Mouse (Mus musculus) kidney, postnatal 10 days (tissue): ENCODE measurements around the gene Atxn1.
A peak's percentile ranks its signal among the peaks of the same experiment; 100 is the strongest.

Source experiments
- DNase-seq: peaks from one replicate; pipeline ENCODE4 v3.0.0; 2021; ENCODE audit warnings: mixed read lengths

Gene Atxn1

DNA sequence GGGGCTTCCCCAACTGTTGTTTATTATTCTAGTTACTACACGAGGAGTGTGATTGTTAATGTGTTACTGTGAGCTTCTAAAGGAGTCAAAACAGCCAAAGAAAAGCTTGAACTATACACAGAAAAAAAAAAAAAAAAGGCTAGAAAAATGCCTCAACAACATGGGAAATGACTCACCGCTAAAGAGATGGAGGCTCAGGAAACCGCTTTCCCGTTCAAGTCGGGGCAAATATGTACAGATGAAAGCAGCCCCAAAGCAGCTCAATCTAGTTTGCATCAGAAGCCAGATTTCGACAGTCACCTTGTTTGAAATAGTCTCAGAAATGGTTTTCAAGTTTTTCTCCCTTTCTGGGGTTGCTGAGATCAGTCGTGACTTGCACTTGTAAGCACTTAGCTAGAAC lies 40.3 kb downstream of the Atxn1 start:
- no peak for DNase-seq

DNA sequence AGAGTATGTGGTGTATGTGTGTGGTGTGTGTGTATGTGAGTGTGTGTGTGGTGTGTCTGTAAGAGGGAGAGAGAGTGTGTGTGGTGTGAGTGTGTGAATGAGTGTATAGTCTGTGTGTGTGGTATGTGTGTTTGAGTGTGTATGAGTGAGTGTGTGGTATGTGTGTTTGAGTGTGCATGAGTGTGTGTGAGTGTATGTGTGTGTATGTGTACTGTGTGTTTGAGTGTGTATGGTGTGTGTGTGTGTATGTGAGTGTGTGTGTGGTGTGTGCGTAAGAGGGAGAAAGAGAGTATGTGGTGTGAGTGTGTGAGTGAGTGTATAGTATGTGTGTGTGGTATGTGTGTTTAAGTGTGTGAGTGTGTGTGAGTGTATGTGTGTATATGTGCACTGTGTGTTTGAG lies 41.7 kb downstream of the Atxn1 start:
- no peak for DNase-seq

- DNase-seq = peak; percentile 57
These were observed 42.3 kb downstream of the Atxn1 start for GRCm38 (mm10) chr13:45922467-45922866.

DNA sequence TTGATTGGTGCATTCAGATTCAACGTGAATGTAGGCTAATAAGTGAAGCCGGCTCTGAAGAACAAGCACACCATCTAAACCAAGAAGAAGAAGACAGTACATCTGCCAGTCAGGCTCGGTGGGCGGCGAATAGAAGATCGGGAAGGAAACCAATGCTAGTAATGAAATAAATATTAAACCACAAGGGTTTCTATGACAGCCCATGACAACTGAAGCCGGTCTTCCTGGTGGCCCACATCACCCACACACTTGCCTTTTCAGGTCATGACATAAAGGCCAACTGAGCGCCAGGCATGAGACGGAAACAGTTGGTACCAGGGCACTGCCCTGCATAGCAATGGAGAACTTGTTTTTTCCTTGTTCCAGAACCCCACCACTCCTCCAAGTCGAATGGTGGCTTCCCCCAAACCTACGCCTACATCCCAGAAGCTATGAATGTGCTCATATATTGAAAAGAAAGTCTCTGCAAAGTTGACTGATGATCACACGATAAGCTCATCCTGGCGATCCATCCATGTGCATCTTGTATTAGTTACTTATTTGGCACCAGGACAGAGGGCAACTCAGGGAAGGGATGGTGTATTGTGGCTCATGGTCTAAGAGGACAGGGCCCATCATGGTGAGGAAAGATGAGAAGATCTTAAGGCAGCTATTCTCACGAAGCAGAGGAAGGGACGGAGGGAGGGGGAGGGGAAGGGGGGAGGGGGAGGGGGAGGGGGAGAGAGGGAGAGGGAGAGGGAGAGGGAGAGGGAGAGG lies 45.7 kb downstream of the Atxn1 start:
- no peak for DNase-seq

- DNase-seq = peak; percentile 23
These were observed 46.8 kb downstream of the Atxn1 start for GRCm38 (mm10) chr13:45918006-45918380.

GRCm38 (mm10) chr13:45917058-45918005 lies 47.5 kb downstream of the Atxn1 start:
- DNase-seq = no peak

DNA sequence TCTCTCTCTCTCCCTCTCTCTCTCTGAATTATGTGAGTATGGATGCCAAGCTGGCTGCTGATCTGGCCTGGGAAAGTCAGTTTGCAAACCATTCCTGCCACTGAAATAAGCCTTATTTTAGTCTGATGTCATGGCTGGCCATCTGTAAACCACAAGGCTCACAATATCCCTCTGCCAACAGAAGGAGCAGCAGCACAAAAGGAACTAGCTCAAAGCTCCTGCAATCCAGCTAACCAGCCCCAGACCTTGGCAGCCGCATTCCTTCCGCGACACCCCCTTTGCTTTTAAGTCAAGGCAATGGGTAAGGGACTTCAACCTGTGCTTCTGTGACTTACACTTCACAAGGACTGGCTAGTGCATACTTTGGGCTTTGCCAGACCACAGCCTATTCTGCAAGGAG lies 48.9 kb downstream of the Atxn1 start:
- no peak for DNase-seq

- DNase-seq = peak; percentile 60
These were observed 49.8 kb downstream of the Atxn1 start for GRCm38 (mm10) chr13:45915026-45915425.

- no peak for DNase-seq
These were observed 50.7 kb downstream of the Atxn1 start for GRCm38 (mm10) chr13:45914117-45914516.

DNA sequence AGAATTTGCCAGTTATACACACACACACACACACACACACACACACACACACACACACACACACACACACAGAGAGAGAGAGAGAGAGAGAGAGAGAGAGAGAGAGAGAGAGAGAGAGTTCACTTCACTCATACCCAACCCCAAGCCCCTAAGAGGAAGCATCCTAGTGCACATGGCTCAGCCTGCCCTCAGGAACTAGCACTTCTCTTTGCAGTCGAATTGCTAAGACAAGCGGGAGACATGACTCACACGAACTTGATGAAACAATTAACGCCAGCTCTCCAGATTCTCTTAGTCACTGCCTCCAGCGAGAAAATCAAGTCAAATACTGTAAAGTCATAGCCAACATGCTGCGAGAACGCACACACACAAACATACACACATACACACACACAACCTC lies 53.0 kb downstream of the Atxn1 start:
- DNase-seq = no peak

DNA sequence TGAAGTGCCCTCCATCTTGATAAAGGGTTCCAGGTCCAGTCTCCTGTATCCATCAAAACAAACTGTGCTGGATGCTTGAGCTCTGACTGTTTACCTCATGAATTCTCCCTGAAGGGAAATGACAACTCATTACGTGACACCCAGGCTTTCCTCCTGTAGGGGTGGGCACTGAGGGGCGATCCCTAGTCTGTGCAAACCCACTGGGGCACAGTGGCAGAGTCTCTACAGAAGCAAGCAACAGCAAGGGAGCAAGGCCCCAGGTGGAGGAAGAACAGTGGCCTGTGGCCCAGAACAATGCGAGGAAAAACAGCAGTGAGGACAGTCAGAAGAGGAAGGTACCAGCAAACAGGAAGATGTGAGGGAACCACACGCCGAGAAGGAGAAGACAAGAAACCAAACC lies 53.7 kb downstream of the Atxn1 start:
- DNase-seq = no peak

- no peak for DNase-seq
These were observed 54.5 kb downstream of the Atxn1 start for GRCm38 (mm10) chr13:45910348-45910747.

- no peak for DNase-seq
These were observed 57.6 kb downstream of the Atxn1 start for GRCm38 (mm10) chr13:45907181-45907691.

DNA sequence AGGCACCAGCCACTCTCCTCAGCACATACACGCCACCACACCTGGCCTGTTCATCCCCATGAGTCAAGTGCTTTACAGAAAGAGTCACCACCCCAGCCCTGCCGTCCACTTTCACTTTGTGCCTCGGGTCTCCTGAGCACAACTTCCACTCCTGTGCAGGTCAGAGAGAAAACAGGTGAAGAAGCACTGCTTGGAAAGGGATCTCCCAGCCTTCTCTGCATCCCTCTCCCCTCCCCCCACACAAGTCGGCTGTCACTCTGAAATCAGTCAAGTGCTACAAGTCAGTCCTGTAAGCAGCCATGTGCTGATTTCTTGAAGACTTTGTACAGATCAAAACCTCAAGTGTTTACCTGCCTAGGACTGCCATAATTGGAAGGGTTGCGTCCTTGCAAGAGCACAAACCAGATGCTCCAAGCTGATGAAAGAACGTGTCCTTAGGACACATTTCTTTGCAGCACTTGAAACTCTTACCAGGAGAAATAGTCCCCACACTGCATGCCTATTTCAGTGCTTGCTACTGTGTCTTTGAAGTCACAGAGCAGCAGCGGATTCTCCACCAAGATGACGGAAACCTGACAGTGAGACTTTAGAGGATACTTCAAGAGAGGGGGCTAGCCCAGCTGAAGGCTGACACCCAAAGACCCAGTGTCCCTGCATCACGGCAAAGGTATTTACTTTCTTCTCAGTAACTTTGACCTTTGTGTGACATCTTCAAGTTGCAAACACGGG lies 58.2 kb downstream of the Atxn1 start:
- peak; percentile 52 for DNase-seq

GRCm38 (mm10) chr13:45904955-45905354 lies 59.9 kb downstream of the Atxn1 start:
- no peak for DNase-seq

- DNase-seq = no peak
These were observed 60.4 kb downstream of the Atxn1 start for GRCm38 (mm10) chr13:45904456-45904855.

DNA sequence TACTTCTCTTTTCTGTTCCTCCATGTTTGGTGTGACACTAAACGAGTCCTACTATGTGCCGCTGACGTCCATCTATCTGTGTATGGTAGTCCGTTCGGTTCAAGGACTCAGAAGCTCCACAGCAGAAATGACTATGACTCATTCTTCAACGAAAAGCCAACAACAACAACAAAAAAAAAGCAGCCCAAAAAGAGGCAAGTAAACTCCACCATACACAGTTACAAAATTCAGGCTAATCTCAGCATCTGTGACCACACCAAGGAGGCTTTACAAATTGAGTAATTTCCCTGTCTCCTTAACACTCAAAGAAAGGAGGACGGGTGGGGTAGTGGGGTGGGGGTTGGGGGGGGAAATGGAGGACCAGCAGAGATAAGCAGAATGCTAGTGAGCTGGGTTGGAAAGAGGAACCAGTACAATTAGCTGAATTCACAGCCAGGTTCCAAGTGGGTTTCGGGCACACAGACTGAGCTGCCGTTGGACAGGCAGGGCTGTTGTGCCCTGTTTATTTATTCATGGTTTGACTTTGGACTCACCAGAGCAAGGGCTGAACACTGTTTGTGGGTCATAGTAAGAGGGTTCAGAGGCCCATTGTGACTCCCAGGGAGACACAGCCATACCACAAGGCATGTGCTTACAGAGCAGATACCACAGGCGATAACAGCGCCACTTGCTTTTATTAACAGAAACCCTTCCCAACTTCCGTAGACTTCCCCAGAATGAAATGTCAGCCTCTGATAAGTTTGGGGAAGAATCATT lies 61.1 kb downstream of the Atxn1 start:
- peak; percentile 43 for DNase-seq

DNA sequence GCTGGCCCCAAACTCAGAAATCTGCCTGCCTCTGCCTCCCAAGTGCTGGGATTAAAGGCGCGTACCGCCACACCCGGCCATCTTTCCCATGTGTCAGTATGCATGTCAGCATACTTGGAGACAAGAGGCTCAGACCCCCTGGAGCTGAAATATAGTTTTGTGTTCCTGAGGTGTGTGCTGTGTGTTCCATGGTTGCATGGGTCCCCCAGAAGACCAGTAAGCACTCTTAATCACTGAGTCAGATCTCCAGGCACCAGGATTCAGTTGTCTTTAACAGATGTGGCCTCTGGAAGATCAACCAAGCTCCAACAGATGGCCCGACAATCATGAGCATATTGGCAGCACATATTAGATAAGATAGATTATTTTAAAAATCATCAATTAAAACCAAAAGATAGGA lies 62.4 kb downstream of the Atxn1 start:
- DNase-seq = no peak

DNA sequence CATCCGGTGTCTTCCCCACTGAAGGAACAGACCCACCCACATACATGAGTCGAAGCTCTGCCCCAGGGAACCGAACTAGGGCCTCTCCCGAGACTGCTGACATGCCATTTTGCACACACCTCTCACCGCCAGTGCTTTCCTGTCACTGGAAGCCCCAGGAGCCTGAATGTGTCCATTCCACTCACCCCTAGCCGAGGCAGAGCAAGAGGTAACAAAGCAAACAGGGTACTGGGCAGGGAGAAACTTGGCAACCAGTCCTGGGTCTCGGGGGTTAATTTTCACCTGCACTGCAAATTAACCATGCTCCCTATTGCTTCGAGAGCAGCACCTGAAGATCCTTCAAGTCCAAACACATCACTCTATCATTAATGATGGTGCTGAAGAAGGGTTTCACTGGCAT lies 64.0 kb downstream of the Atxn1 start:
- no peak for DNase-seq

- peak; percentile 66 for DNase-seq
These were observed 67.2 kb downstream of the Atxn1 start for GRCm38 (mm10) chr13:45897571-45897970.

GRCm38 (mm10) chr13:45894760-45895159 lies 70.0 kb downstream of the Atxn1 start:
- DNase-seq = no peak

DNA sequence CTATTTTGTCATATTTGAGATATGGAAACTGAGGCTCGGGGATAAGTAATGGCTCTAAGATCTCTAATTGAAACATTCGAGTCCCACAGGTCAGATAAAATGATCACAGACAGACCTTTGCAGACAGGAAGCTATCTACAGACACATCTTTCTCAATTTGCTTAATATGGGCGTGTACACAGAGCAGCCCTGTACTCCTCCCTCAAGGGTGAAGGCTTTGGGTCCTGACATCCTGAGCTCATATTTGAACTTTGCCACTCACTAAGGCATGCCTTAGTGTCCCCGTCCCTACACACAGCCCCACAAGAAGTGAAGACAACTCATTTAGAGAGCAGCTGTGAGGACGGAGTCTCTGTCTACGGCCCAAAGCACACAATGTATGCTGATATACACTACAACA lies 70.6 kb downstream of the Atxn1 start:
- no peak for DNase-seq
